Mouse (Mus musculus) olfactory bulb, adult 2 months (tissue): ENCODE data around the gene Tbc1d9b.

ENCODE experiments used
- CTCF ChIP-seq: fragments of 200-500 bp; IDR thresholded peaks from 2 replicates; pipeline ENCODE4 v1.5.1; 2012; ENCODE audit warnings: low read depth, mild to moderate bottlenecking, low read length, moderate library complexity; ENCODE audit not compliant: insufficient read depth
- POLR2A ChIP-seq: fragments of 200-500 bp; IDR thresholded peaks from 2 replicates; pipeline ENCODE4 v1.6.1; 2012; ENCODE audit warnings: mild to moderate bottlenecking, low read depth, low read length, moderate library complexity; ENCODE audit not compliant: insufficient read depth

GRCm38 (mm10) chr11:50154166-50154565 is 23.0 kb downstream of the Tbc1d9b start:
- TF ChIP-seq CTCF (no peak), POLR2A (no peak)
